Mouse (Mus musculus) A20 (cell line): Measurements from ENCODE around the gene Psen2.
A peak's percentile ranks its signal among the peaks of the same experiment; 100 is the strongest.

Source experiments
- DNase-seq: peaks from one replicate; pipeline ENCODE4 v3.0.0-alpha.2; 2011; ENCODE audit warnings: low read depth, low spot score

Psen2 gene

DNA sequence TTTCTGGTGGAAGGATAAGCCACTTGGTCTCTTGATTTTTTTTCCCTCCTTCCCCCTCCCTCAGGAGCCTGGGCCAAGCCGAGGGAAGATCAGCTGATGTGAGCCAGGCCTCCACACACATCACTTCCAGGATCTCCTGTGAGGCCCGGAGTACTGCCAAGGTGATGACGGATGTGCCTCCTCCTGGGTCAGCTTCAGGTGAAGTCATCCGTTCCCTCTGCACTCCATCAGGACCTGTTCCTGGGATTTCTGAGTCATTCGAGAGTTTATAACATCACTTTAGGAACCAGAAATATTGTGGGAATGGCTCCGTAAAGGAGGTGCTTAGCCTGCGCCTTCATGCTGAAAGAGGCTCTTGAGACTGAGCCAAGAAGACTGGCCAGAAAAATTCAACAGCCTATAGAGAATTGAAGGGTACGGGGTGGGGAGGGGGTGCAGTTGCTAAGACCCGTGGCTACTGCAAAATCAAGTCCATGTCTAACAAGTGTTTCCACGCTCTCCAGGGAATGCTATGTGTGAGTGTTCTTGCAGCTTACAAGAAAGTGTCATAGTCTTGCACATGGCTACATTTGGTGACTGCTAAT, 11.6 kb upstream of the Psen2 start:
- no peak for DNase-seq

DNA sequence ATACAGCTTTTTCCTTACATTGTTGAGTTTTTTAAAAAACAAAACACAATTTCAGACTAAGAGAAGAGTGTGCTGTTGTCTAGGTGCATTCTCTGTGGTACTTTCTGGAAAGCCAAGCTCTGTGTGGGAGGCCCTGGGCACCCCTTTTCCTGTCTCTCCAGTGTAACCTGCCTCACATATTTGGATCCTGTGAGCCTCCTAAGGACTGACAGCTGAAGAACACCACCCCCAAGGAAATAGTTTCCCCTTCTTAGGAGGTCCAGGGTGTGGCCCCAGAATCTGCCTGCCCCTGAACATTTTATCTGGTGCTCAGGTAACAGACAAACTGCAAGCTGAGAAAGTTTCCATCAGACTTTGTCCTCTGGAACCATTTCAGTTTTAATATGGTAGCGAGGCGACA, 5.8 kb upstream of the Psen2 start:
- DNase-seq: no peak

DNA sequence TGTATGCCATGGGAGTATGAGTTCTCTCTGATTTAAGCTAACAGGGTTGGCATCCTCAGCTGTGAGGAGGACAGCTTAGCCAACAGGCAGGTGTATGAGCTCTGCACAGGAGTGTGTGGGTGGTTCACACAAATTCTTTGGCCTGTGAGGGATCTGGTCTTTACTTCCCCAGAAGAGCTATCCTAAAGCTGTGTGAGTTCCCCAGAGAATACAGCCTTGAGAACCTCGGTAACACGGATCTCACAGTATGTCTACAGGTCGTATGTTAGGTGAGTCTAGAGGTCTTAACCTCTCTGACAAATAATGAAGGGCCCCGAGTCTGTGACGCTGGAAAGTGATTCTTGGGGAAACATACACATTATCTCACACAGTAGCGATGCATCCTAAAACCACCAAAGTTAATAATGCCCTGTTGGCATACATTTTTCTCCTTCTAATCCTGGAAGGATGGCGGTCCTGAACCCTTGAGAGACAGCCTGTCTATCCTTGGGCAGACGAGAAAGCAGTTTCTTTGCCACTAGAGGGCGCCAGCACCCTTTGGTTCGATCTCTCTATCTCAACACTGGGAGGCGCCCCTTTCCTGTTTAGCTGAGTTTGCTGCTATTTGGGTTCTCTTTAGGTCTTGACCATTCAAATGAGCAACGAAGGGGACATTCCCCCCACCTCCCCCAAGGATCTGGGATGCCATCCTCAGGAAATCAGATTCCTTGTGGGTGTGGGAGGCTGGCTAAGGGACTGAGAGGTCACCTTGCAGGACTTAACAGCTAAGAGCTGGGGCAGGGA, 5.2 kb upstream of the Psen2 start:
- peak; percentile 84 for DNase-seq

DNA sequence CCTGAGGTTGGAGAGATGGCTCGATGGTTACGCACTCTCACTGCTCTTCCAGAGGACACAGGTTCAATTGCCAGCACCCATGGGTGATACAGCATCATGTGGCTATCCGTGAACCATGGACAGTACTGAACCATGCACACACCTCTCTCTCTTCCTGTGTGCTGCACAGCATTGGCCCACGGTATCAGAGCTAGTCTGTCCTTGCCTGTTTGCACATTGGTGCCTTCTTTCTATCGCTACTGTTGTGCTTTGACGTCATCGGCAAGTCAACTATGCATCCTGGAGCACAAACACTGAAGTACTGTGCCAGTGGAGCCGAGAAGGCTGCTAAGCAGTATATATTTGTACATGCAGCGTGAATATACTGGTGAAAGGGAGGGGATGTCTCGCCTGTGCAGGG, 3.9 kb upstream of the Psen2 start:
- no peak for DNase-seq

DNA sequence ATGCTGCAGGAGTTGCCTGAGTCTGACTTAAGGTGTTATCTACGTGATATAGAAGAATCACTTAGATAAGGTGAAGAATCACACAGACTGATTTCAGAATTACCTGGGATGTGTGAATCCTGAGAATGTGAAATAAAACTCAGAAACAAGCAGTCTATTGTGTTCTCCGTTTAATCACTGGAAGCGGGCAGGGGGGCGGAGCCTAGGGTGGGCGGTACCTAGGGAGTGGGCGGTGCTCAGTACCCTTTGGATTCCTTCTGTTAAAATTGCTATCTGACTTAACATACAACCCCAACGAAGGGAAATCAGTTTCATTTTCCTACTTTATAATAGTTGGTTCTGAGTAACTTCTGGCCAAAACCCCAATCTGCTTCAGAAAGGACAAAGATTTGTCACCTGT, 2.2 kb upstream of the Psen2 start:
- peak; percentile 67 for DNase-seq

- DNase-seq: no peak
Observed at GRCm38 (mm10) chr1:180264851-180265250, 1.6 kb upstream of the Psen2 start.

DNA sequence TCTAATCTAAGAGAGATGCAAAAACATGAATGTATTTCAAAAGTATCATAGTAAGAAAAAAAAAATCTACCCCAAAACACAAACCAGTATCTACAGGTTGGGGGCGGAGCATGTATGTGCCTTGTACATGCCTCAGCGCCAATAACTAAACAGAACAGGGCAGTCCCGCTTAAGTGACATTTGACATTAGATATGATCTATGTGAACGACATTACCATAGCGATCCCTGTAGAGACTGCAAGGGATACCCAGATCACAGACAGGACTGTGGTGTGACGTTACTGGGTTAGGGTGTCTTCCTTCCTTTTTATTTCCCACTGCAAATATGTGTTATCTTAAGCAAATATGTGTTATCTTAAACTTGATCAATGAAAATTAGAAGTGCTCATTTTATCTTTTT, 1.2 kb upstream of the Psen2 start:
- DNase-seq: peak; percentile 52

DNA sequence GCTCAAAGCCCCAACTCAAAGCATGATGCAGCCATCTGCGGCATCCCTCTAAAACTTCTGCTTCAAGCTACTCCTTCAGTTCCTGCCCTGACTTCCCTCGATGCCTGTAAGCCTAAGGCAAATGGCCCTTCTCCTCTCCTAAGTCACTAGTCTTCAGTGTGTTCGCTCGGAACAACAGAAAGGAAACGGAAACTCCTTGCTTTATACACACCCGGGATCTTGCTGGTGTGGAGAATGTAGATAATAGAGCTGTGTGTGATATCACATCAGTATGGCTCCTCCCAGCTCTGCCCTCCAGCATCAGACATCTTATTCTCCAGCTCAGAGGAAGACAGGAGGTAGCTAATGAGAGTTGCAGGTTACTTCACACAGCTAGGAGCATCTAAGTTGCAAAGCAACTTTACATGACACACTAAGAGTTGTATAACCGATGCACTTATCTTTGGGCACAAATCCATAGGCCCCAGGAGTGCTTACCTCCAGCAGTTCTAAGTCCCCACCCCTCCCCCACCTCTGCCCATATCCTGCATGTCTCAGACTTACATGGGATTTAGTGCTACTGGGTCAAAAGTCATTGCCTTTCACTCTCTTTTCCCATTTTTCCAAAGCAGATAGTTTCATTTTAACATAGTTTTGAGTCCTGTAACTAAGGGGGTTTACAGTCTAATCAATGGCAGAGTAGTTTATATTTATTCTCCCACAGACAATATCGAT, 1.2 kb downstream of the Psen2 start:
- DNase-seq: no peak

- DNase-seq: no peak
Observed at GRCm38 (mm10) chr1:180261415-180261814, 1.8 kb downstream of the Psen2 start.

GRCm38 (mm10) chr1:180260886-180261285, 2.4 kb downstream of the Psen2 start:
- no peak for DNase-seq

DNA sequence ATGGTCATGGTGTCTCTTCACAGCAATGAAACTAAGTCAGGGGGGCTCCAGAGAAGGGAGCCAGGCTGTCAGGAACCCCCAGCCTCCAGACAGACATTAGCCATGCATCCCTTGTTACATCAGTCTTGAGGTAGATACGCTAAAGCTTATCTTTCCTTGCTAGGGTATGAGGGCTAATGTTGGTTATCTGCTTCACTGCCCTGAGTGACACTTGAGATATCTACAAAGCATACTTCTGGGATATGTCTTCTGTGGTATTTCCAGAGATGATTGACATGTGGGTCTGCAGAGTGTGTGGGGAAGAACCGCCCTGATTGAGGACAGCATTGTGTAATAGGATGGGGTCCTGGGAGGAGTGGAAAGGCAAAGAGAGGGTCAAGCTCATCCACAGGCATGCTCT, 3.5 kb downstream of the Psen2 start:
- no peak for DNase-seq

DNA sequence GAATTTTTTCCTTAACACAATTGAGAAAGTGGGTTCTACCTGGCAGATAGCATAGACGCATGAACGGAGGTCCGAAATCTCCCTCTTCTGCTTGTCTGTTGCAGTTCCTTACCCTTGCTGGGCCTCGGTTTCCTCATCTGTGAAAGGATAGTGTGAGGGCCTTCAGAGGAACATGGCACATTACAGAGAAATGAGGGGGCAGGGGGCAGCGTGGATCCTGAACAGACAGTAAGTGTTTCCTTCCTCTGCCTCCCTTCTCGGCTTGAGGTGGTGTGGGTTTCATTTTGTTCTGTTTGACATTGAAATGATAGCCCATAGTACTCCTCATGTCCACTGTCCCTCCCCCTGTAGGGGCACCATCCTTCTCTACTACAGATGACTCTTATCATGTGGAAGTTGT, 5.8 kb downstream of the Psen2 start:
- no peak for DNase-seq

- no peak for DNase-seq
Observed at GRCm38 (mm10) chr1:180256866-180257265, 6.4 kb downstream of the Psen2 start.

- DNase-seq: peak; percentile 98
Observed at GRCm38 (mm10) chr1:180256138-180256674, 7.0 kb downstream of the Psen2 start.

GRCm38 (mm10) chr1:180255294-180256117, 7.7 kb downstream of the Psen2 start:
- DNase-seq: no peak

DNA sequence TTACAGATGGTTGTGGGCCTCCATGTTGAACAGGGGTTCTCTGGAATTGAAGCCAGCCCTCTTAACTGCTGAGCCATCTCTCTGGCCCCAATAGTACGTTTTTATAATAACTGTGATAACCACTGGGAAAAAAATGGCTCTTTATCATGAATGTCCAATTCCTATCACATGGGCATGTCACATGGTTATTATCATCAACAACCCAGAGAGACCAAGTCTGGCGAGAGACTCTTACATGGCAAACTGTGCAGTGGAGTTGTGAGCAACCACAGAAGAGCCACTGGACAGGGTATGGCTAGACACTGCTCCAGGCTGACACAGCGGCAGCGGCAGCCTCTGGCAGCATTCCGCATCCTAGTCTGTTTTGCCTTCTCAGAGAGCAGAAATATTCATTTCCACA, 8.9 kb downstream of the Psen2 start:
- DNase-seq: peak; percentile 19

DNA sequence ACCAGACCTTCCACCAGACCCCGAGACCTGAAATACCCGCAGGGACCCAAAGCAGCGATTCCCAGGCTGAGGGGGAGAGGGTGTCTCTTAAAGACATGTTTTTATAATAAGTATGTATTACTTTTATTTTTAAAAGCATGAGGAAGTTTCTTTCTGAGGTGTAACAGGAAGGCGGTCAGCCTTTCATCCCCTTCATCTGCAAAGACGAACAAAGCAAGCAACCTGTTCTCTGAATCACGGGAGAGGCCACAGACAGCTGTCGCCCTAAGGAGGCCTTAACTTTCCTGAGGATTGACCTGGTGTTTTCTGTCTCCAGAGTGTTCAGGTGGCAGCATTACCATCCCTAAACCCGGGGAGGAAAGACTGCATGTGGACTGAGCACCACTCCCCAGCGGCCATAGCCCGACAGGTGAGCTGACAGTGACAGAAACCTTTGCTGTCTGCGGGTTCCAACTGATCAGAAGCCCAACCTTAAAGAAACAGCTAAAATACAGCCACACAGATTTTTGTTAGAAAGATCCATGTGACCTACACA, 10.5 kb downstream of the Psen2 start:
- DNase-seq: peak; percentile 66

DNA sequence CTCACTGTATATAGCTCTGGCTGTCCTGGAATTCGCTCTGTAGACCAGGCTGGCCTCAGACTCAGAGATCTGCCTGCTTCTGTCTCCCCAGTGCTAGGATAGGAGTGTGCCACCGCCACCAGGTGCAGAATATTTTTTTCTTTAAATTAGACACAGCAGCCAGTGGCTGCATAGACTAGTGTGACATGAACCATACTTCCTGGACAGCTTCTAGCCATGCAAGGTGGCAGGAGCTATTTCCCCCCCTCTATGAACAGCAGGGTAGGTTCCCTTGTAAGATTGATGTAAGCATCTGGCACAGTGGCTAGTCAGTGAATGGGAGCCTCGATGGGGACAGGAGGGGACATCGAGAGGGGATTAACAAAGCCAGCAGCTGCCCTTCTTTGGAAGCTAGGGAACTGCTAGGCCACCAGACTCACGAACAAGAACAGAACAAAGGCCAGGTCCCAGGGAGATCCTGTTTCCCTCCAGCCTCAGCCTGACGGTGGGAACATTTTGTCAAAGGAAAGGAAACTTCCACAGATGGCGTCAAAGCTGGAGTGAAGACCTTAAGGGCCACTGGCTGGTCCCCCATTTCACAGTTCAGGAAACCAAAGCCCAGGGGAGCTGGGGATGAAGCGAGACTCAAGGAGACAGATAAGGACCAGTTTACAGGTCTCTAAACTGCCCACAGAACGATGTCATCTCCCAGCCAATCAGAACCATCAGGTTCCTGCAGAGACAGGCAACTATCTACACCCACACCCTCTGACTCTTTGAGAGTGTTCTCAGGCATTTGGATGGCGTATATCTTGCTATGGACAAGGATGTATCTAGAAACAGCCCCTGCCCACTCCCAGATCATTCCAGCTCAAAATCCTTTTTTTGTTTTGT, 11.8 kb downstream of the Psen2 start:
- peak; percentile 88 for DNase-seq

- DNase-seq: no peak
Observed at GRCm38 (mm10) chr1:180250441-180250830, 12.8 kb downstream of the Psen2 start.

DNA sequence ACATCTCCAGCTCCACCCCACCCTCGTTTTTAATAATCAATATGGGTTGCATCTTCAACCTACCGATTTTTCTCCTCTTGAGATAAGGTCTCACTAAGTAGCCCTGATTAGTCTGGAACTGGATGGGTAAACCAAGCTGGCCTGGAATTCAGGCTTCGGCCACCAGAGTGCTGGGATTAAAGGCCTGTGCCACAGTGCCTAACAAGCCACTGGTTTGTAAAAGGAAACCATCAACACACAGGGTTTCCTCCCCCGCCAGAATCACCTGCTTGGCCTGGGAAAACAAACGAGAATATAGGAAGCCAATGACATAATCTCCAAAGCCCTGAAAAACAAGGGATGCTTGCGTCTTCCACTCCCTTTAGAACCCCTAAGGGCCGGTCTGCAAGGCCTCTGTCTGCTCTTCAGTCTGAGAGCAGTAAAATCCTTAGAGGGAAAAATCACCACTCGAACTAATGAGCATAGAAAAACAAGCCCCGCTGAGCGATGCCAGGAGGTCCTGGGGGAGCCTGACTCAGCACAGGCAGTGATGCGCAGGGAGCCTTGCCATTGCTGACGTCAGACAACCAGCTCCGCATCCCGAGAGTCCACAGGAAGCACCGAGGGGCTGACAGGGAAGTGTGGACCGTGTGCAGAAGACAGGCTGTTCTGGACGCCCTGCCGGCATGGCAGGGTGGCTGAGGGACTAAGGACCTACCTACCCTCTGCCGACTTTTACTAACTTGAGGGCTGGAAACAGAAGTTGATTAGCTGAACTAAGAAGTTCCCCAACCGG, 13.4 kb downstream of the Psen2 start:
- no peak for DNase-seq
